Mouse (Mus musculus) lung, postnatal 36 days (tissue): ENCODE measurements around the gene Hmox2.

ENCODE experiments used
- DNase-seq: peaks from one replicate; pipeline ENCODE4 v3.0.0; 2022; ENCODE audit warnings: mixed read lengths

Gene Hmox2

DNA sequence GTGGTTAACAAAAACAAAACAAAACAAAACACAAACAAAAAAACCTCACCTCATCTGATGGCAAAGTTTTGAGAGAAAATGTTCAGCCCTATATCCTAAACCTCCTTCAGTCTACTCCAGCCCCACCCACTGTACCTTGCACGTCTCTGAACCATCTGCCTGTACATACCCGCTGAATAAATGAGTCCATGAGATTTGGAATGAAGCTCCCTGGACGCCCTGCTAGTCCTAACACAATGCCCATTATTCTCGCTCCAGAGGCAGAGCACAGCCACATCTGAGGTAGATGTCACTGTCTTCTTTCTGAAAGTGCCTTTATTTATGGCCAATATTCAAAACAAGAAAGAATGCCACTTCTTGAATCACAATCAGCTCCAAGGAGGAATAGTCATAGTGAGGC lies 59.5 kb downstream of the Hmox2 start:
- no peak for DNase-seq

DNA sequence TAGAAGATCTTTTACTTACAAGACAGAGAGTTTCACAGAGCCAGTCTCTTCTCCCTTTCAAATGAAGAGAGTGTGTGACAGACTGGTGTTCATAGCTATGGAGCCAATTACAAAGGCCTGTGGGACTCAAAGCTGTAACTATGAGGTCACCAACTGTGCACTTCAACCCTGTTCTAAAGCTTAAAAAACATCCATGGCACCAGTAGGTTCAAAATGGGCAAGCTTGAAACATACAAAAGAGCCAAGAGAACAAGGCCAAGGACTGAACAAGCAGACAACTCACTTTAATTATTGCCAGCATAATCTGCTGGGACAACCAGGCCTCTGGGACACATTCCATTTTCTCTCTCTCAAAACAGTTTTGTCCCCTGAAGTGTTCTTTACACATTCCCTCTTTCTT lies 62.0 kb downstream of the Hmox2 start:
- DNase-seq: no peak

DNA sequence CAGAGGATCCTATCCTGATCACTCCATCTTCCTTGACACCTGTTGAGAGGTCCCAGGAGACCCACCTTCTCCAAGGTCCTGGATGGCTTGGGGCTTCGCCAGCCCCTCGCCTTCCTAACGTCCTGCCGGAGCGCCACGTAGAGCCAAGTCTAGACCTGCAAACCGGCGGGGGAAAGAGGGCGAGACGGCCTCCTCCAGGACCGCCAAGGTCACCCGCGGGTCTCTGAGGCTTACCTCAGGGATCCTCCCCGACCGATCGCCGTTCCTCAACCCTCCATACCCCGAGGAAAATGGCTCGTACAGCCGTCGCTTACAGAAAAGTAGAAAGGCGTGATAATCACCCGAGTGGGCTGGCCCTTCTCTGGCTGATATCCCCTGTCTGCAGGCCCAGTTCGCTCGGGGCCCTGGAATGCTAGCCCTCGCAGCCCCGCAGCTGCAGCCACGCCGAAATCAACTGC lies 63.2 kb downstream of the Hmox2 start:
- no peak for DNase-seq

DNA sequence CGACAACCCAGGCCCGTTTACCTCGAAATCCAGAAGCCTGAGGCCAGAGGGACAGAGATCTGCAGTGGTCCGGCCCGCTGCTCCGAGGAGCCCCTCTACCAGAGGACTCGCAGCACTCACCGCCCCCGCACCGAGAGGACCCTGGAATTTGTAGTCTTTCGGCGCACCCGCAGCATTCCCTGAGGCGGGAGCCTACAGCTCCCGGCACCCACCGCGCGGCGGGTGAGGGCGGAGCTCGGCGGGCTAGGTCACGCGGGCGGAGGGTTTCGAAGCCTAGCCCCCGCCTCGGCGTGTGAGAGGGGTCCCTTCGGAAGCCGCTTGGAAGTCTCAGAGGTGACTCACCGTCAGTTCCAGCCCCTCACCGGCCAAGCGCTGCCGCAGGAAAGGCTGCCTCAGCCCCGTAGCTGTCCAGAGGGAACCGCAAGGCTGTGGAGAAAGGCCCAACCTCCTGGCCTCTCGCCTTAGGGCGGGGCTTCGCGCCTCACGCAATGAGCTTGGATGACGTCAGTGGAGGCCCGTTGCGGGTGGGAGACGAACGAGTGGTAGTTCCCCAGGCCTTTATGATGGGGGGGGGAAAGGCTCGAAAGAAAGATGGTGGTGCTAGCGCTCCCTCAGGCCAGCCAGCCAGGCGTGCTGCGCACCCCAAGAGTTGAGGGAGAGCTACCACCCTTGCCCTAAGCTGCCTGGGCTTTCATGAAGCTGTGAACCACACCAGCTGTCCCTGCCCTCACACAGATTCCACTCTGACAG lies 63.8 kb downstream of the Hmox2 start, which contains the start of gene Cdip1:
TSS of gene Cdip1 (minus strand) at position 483 of the 750 bp plus-strand sequence.
- DNase-seq: peak; percentile 96

DNA sequence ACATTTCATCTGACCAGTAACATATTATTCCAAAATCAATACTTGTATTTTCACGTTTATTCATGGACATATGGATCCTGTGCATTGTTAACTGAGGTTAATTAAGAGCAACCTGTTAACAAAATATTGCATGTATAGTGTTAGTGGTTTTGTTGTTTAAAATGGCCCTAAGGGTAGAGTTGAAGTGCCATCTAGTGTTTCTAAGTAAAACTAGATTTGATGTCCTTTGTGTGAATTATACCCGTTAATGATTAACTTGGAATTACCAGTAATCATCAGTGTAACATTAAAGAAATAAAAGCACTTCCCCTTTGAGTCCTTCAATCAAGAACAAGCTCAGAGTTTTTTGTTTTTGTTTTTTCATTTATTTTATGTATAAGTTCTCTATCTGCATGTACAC lies 65.2 kb downstream of the Hmox2 start:
- DNase-seq: no peak

DNA sequence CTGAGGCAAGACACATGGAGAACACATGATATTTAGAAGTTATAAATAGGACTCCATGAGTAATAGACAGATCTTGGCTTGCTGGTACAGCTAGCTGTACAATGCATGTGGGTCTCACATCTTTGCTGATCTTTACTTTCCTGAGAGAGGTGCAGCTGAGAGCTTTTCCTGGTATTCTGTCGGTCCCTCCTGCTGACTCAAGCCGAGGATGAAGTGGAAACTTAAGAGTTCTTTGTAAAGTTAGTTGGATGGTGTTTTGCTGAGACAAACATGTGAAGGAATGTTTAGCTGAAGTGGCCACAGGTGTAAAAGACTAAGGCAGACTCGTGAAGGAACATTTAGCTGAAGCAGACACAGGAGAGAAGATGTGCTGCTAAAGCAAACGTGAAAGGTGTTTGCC lies 70.5 kb downstream of the Hmox2 start:
- peak; percentile 33 for DNase-seq
